Mouse (Mus musculus) heart, adult 9 months (tissue): ENCODE data around the gene Cit.

ENCODE experiments used
- DNase-seq, 2 experiments: peaks; one replicate each; pipeline ENCODE4 v3.0.0; 2022; ENCODE audit warnings: low spot score in 2 of 2

Cit gene

DNA sequence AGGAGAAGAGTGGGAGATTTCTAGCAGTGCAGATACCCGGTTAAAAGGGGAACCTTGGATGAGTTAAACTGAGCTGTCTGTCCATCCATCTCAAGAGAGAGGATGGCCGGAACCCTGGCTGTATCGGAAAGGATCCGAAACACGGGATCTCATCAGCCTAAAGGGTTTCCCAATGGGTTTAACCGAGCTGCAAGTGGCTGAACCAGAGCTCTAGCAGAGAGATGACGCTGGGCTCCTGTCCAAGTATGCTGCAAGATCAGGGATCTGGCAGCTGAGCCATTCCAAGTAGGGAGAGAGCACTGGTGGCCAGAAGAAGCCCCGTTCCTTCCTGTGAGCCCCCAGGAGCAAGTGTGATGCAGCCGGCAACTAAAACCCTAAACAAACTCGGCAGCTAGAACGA lies 64.0 kb downstream of the Cit start:
- DNase-seq: peak; percentile 21 to 30

DNA sequence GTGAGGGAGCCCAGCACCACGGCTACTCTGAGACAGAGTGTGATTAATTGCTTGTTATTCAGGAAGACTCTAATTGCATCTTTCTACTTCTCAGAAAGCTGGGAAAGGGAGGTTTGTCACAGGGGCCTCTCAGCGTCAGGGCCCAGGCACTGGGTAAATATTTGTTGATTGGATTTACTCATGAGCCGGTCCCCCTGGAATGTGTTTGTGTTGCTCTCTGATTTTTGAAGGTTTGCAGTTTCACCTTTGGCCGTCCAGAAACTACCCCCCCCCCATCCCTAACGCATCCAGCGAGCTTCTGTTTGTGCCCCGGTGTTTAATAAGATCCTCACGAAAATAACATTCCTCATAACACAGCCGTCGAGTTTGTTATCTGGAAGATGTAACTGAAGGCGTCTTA lies 65.4 kb downstream of the Cit start:
- no peak for DNase-seq

DNA sequence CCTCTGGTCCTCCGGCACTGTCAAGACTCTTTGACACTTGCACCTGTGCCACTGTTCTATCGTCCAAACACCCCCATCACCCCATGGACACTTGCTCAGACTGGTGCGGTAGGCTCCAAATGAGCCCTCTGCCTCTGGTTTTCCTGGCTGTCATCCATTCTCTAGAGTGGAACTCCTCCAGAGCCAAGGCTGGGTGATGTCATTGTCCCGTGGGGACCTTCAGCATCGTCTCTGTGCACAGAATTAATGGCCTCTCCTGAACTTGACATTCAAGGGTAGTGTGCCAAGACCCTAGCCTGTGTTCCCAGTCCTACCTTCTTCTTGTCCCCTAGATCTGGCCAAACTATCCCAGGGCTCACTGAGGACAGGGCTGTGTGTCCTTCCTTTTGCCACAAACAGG lies 70.4 kb downstream of the Cit start:
- no peak for DNase-seq

DNA sequence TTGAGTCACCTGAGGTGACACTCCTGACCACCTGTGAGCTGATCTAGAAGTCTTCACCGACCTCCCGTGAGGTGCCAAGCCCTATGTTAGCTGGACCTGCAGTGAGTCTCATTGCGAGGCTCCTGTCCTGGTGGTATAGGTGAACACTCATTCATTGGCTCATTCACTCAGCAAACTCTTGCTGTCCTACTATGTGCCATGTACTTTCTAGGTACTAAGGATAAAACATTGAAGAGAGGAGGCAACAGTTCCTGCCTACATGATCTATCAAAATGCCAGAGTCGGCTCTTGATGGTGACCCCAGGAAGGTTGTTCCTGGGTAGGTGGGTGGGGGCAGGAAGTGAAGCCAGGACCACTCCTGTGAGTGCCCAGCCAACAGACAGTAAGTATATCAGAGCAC lies 72.9 kb downstream of the Cit start:
- DNase-seq: no peak

DNA sequence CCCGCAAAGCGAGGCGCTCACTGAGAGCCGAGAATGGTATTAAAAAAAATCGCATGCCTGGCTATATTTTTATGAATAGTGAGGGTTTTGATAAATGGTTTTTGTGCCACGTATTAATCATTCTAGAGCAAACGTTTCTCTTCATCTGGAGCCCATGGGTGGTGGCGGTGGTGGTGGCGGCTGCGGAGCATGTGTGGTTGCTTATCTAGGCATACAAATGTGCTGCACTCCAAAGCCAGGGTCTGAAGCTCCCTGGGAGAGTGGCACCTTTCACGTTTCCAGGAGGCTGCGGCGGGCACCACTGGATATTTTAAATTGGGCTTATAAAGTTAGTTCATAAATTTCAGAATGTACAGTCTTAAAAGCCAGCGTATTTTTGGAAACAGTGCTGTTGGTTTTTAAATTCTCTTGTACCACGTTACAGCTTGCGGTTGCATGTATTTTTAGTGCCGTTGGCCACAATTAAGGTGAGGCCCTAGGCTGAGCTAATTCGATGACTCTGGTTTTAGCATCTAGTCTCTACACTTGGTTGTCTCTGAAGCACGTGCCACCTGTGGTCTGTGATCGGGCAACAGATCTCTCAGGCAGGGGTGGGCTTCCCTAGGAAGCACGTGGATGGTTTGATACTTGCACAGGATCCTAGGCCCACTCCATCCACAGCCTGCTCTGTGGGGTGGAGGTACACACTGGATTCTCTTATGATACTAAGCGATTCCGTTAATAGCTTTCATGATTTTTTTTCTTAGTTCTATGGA lies 73.7 kb downstream of the Cit start:
- no peak for DNase-seq

DNA sequence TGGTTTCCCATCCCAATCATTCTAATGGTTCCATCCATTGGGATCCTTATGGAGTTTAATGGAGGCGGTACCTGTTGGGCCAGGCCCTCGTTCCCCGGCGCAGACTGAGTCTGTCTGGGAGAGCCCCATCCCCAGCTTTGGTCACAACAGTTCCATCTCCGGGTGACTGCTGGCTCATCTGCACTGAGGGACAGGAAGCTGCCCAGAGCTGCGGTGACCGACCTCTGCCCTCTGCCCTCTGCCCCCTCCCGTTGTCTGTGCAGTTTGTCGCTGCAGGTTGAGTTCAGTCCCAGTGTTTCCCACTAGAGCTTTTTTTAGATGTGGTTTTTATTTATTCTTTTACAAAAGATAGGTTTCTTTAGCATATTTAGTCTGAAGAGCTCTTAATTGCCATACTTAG lies 76.9 kb downstream of the Cit start:
- no peak for DNase-seq

DNA sequence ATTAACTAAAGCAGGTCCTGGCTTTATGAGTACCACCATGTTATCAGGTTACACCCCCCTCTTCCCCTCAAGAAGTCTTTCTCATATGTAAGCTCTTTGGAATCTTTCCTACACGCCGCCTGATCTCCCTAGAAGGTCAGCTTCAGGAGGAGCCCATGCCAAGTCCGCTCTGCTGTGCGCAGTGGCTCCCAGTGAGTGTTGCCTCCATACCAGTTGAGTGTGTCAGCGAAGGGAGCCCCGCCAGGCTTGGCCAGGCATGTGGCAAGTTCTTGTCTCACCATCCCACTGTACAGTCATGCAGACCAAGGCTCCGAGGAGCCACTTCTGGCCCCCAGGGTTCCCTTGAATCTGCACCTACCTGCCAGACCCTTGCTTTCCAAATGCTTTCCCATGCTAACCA lies 79.9 kb downstream of the Cit start:
- no peak for DNase-seq

DNA sequence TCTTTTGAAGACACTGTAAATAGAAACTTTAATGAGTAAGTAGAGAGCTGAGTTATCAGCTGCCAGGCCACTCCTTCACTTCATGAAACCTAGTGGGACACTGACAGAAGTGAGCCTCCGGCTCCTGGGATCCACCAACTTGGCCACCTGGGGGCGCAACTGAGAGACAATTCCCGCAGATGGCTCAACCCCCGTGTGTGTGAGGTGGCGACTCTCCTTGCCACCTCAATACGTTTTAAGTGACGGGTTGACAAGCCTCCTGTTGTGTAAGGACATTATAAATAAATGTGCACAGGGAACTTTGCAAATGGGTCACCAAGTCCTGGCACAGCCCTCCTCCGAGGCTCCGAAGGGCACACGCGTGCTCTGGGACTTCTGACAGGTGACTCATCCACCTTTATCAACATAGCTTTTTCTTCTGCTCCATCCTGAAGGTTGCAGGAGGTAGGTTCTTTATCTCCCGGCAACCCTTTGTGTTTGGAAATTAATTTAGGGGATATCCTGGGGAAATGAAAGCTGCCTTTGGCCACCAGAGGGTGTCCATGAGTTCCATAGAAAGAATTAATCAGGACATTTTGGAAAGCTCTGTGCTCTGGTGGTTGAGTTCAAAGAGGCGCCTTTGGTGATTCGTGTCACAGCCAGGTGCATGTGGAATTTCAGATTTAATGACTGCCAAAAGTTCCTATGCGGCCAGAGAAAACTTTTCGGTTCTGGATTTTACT lies 83.9 kb downstream of the Cit start:
- DNase-seq: no peak

DNA sequence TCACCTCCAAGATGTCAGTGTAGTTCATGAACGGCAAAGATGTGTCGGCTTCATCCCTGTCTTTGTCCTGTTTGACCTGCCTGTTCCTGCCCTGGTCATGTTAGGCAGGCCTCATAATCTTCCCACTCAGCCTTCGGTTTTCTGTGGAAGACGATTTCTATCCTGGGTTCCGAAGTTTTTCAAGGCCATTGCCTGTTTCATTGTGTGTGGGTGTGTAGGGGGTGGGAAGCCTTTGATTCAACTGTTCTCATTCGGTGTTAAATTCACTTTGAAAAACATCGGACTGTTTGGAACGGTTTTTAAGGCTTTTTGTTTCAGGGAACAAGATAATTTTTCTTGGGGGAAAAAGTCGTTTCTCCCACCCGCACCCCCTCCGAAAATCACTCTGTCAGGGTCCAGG lies 87.2 kb downstream of the Cit start:
- no peak for DNase-seq

DNA sequence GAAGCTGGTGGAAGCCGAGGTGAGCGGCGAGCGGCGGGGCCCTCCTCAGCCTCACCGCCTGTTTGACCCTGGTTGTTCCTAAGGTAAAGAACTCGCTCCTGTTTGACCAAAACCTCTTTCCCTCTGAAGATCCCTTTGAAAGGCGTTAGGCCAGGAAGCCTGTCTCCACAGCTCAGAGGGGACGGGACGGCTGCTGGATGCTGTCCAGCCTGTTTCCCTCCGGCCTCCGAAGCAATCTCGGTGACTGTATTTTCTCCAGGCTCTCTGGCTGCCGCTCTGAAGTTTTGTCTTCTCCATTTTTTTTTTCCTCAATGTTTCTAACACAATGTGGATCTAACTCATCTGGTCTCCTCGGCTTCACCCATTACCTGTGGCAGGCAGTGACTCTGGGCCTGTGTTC lies 91.8 kb downstream of the Cit start:
- no peak for DNase-seq

DNA sequence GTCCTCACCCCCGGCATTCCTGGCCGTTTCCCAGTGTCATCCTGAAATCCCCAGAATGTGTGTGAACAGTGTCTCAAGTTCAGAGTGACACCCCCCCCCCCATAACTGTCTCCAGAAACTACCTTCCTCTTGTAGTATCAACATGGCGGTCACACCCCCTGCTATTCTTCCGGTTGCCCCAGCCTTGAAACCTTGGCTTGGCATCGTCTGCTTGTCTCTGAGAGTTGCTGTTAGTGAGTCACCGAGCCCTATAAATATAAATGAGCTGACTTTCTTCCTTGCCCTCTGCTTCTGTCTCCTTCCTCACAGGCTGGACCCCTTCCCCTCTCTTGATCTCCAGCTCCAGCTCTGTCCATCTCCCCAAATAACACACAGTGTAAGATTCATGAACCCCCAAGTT lies 92.5 kb downstream of the Cit start:
- DNase-seq: no peak

DNA sequence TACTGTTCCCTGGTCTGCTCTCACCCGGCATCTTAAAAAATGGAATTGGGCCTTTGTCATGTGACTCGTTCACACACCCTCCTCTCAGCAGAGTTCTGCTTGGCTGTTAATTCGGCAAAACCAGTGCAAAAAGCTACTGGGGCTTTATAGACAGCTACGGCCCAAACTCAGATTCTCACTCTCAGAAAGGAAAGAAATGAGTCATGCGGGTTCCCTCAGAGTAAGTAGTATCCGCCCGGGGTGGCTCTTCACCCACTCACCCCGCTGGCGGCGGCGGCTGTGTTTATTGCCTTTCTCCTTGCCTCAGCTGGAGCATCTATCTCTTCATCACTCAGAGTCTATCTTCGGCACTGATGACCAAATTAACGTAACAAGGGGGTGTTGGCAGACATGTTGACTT lies 93.9 kb downstream of the Cit start:
- DNase-seq: no peak

DNA sequence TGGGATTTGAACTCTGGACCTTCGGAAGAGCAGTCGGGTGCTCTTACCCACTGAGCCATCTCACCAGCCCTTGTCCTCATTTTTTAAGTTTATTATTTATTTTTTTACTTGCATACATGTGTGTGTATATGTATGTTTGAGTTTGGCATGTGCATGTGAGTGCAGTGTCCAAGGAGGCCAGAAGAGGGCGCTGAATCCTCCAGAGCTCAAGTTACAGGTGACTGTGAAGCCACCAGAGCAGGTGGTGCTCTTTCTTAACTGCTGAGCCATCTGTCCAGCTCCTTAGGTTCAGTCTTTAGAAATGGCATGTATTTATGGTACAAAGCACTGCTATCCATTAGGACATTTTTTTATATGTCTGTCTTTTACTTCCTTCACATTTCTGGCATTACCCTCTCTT lies 97.3 kb downstream of the Cit start:
- DNase-seq: no peak

DNA sequence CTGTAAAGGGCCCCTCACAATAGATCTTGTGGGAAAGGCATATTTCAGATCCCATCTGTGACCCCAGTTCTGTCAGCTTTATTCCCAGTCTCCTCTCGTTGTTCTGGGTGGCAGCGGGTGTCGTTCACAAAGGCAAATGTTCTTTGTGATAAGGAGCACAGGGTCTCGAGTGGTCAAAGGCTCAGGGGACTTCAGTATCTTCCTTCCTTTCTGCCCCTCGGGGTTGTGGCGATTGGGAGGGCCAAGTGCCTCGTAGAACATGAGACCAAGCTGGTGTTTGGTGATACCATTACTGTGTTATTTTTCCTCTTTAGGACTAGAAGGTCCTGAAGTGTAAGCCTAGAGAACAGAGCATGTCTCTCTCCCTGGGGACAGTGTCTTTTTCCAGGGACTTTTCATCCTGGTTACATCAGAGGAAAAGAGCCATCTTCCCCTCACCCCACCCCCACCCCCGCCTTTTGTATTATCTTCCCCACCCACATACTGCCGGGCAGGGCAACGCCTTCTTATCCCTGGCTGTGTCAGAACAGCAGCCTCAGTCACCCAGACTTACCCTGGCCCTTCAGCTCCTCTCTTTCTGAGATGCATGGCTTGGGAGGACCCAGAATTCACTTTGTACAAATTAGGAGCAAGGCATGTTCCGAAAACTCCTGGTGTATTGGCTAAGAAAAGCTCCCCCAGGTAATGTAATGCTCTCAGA lies 99.9 kb downstream of the Cit start:
- no peak for DNase-seq

DNA sequence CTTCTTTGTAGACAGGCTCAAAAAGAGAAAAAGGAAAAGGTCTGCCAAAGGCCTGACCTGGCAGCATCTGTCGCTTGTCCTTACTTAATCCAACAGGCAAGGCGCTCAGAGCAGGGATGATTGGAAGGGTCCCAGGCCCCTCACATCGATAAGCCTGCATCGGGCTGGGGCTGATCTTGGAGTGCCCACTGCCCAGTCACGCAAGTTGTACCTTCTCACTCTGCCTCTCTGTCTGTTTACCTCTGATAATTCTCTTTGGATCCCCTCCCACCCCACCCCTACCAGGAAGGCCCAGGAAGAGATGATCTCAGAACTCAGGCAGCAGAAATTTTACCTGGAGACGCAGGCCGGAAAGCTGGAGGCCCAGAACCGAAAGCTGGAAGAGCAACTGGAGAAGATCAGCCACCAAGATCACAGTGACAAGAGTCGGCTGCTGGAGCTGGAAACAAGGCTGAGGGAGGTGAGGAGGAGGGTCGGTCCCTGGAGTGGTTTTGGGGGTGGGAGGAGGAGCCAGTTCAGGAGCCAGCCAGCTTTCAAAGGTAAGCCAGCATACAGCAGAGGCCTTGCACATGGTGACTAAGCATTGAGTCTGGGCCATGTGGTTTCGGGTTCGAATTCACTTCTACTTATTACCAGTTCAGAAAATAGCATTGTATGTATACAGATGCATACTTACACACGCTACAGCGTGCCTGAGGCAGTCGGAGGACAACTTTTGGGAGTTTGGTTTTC lies 102.7 kb downstream of the Cit start:
- no peak for DNase-seq

DNA sequence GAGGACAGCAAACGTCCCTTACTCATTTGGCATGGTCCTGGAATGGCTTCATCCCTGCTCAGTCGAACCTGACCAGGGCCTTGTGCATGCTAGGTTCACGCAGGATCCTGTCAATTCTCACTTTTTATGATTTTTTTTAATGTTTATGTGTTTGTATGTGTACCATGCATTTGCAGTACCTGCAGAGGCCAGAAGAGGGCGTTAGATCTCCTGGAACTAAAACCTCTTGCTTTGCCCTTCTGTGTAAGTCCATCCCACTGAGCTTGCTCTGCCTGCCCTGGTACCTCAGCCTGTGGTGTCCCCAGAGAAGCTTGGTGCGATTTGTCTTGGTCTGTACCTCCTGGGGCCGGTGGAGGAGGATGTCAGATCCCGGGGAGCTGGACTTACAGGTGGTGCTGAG lies 105.9 kb downstream of the Cit start:
- no peak for DNase-seq

DNA sequence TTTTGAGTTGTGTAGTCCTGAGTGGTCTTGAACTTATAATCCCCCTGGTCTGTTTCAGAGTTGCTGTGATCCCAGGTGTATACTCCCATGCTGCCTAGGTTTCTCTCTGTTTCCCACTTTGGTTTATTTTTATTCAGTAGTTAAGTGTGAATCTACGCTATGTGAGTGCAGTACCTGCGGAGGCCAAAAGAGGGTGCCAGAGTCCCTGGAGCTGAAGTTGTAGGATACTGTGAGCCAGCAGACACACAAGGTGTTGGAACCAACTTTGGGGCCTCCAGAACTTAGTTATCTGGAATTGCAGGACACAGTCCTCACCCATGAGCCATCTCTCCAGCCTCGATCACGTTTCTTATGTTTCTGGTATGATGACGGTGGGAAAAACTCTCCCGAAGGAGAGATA lies 108.1 kb downstream of the Cit start:
- no peak for DNase-seq

DNA sequence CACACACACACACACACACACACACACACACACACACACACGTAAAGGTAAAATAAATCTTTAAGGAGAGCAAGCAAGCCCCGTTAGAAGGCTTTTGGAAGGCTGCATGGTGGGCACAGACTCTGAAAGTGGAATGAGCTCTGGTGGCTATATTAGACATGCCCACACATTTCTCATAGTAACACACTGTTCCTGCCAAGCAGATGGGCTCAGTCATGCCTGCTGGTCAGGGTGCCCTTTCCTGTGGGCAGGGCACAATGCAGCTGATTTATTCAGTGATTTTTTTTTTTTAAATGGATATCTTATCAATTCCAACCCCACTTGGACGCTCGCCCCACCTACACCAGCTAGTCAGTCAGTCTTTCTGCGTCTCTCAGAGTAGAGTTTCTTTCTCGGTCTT lies 109.0 kb downstream of the Cit start:
- no peak for DNase-seq

DNA sequence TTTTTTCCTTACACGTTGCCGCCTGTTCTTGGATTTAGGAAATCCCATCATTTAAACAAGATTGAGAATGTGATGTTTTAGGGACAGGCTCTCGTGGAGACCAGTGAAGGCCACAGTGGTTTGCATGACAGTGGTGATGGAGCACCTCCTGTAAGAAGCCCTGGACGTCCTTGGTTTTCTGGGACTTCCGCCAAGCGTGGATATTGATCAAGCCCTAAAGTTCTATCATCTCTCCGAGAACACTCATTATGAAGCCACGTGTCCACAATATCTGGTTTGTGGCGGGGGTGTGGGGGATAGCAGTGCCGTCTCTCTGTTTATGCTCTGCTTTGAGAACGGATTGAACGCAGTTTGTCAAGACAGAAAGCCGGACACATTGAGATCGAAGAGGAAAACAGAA lies 109.5 kb downstream of the Cit start:
- DNase-seq: no peak

DNA sequence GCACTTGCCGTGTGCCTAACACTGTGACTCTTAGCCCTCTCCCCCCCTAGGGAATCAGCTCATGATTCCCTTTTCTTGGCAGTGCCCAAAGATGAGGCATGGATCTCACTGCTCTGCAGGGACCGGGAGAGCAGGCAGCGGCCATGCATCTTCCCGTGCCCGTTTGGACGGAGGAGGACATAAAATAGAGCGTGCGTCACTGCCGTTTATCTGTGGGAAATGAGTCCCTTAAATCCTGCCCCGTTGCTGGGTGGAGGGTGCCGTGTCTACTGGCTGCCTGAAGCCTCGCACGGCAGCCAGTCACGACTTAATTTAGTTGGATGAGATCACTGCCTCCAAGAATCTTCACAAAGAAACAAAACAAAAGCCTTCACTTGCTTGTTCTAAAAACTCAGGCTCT lies 110.1 kb downstream of the Cit start:
- DNase-seq: no peak

DNA sequence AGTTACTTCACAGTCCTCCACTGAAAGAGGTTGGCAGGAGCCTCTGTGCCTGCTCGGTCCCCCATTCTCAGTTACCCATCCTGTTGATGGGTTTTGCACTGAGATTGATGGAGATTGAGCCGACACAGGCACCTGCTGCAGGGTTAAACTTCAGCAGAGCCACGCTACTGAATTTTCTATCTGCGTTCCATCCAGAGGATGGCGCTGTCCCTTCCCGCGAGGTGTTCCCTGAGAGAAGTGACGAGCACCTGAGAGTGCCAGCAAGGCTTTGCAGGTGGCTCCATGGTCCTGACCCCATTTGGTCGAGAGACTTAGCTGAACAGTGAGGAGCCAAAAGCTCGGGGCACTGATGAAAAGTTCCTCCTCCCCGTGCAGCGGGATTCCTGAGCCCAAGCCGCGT lies 111.0 kb downstream of the Cit start:
- DNase-seq: no peak

DNA sequence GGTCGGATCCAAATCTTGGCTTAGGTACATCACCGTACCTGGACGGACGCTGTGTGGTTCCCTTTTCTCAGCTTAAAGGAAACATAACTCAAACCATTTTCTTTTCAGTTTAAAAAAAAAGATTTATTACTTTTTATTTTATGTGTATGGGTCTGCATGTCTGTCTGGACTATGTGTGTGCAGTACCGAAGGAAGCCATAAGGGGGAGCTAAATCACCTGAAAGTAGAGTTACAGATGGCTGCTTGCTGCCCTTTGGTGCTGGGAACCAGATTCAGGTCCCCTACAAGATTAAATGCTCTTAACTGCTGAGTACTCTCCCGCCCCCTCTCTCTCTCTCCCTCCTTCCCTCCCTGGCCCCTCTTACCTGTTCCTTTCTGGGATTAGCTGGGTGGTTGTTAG lies 112.1 kb downstream of the Cit start:
- DNase-seq: no peak
